Mouse (Mus musculus): ENCODE measurements around the gene Reln. TPM values are rescaled to one million over a fixed set of nuclear protein-coding genes. Genes with fewer than 3 reads are reported as not detected.

The Reln gene
- polyA plus RNA-seq, 2 experiments from 2014 or later: 0.46 TPM; not detected in 1

DNA sequence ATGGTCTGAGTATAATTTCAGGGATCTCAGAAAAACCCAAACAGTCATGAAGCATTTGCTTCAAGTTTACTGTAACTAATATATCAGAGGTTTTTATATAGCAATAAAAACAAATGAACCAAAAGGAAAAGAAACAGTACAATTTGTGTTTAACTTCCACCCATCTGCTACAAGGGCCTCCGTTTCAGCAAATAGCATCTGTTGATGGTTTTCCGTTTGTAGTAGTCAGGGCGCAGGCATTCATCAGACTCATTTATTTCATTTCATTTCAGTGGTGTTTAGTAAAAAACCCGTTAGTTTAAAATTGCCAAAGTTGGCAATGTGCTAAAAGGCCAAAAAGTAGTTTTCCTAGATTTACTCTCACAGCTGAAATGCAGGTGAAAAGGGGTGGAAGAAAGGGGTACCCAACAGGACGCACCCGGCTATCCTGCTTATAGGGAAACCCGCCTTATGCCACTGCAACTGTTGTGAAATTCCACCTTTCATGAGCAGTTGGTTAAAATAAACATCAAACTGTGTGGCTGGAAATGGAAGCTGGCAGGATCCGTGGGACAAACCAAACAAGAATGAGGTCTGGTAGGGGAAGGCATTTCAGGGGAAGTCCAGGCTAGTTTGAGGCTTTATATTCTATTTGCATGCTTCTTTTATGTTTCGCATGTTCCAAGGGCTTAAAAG, 237.6 kb downstream of the Reln start:
- ATAC-seq: no peak

DNA sequence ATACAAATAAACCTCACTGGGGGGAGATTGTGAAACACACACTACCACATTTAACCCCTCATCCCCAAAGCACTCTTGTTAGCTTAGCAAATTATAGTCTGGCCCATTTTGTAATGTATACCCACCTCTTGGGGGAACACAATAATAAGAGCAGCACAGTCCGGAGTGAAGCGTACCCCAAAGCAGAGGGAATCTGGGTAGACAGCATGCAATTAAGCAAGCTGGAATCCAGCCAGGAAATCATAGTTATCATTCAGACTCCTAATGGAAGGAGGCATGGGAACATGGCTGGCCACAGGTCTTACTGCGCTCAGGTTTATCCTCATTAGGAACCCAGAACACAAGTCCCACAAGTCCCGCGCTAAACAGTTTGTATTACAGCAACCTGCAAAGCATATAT, 249.5 kb downstream of the Reln start:
- no peak for ATAC-seq

DNA sequence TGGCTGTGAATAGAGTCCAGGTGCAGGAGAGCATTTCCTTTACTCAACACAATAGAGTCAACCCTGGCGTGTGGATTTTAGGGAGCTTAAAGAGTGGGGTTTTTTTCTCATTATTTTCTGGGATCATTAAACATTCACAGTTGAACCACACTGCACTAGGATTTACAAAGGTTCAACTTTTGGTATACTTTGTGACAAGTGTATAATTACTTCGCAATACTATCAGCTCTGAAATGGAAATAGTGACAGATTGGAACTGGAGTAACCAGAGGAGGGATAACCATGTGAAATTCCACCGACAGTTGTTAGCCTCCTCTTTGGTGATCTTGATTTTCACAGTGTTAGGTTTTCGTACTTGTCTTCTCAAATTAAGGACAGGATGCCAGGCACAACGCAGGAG, 250.5 kb downstream of the Reln start:
- ATAC-seq: no peak

DNA sequence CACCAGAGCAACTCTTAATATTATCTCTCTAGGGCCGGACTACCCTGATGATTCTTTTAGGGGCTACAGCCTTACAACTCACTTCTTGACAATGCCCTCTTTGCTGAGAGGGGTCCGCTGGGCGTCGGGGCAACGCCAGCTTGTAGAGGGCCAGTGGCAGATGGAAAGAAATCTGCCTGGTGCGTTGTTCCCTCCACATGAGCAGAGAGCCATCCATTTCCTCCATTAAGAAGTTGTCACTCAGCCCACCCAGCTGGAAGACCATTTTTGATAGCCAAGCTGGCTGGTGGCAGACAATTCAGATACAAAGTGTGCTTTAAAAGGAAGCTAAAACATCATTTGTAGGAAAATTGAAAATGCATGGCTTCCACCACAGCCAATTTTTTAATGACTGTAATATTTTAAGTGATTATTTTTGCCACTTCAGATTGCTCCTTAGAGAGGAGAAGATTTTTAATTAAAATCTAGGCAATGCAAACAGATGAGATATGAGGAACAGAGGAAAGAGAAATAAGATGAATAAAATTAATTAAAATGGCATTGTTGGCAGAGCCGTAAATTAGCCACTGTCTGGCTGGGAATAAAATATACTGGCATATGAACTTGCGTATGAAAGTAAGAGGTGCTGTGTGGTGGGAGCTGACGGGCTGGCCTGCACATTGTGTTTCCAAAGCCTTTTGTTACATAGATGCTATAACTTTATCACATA, 251.2 kb downstream of the Reln start:
- no peak for ATAC-seq

DNA sequence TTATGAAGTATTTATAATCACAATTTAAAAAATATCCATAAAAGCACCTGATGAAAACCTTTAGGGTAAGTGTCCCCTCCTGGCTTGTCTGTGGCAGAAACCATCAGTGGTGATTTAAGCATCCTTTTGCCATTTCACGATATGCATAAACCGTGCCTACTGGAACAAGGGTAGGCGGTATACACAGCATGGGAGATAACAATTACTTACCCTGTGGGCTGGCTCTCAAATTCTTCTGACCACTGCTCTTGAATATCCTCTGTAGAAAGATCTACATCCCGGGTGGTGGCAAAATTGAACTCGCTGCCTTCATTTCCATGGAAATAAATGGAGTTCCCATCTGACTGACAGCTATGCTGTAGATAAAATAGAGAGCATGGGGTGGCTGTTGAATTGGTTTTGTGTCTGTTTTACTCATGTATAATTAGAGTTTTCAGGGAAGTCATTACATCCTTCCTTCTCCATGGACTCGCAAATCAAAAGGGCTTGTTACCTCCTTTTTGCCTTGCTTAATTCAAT, 264.0 kb downstream of the Reln start:
- no peak for ATAC-seq

DNA sequence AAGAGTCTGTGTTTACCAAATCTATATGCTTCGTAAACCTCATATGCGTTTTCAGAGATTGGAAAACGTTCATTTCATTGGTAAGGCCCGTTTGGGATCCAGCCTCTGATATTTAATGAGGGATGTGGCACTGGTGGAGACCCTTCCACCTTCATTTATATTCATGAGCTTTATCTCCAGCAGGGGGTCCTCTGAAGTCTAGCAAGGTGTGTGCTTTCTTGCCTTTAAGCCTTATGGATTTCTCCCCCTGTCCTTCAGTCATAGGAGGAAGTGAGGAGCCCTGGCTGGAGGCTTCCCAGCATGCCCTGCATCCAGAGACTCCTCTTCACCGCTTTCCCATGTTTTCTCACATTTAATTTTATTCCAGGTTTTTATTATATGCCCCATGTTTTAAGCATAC, 269.5 kb downstream of the Reln start:
- no peak for ATAC-seq

DNA sequence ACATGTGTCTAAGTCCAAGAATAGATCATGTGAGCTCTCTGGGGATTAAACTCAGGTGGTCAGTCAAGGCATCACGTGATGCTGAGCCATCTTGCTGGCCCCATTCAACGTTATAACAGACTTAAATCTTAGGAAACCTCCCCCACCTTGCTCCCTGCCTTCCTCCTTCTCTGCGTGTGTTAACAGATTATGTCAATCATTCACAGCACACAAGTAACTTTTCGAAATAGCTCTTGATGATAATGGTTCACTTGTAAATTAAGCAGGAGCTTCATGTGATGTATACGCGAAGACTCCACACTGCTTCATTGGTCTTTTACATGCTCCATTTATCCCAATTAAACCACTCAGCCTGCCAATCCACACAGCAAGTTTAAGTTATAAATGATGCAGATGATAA, 271.9 kb downstream of the Reln start:
- ATAC-seq: no peak

DNA sequence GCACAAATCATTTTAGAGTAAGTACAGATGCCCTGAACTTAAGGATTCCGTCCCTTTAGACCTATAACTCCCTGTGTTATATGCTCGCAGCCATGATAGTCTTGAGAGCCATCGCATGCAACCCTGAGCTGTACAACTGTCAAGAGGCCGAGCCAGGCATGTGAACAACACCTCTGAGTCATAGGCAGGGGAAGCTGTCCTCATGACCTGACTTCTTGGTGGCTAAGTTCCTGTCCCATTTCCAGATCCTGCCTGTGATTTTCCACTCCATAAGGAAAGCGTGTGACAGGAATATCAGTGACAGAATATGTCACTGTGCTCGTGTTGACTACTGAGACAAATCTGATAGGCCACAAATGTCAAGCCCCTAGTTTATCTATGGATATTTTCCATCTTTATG, 285.3 kb downstream of the Reln start:
- ATAC-seq: no peak

DNA sequence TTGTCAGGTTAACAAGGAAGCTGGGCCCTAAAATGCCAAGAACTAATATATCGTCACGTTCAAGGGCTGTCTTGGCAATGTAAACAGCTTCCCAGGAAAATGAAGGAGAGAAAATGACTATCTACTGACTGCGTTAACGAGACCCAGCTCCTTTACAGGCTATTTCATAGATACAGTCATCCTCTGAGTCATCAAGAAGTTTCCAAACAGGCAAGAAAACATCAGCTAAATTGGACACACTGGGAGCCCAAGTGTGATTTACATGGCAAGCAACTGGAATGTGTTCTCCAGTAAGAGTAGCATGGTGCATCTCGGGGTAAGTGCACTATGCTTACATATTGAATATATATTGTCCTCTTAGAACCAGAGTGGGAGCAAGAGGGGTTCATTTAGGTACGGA, 302.7 kb downstream of the Reln start:
- ATAC-seq: no peak

DNA sequence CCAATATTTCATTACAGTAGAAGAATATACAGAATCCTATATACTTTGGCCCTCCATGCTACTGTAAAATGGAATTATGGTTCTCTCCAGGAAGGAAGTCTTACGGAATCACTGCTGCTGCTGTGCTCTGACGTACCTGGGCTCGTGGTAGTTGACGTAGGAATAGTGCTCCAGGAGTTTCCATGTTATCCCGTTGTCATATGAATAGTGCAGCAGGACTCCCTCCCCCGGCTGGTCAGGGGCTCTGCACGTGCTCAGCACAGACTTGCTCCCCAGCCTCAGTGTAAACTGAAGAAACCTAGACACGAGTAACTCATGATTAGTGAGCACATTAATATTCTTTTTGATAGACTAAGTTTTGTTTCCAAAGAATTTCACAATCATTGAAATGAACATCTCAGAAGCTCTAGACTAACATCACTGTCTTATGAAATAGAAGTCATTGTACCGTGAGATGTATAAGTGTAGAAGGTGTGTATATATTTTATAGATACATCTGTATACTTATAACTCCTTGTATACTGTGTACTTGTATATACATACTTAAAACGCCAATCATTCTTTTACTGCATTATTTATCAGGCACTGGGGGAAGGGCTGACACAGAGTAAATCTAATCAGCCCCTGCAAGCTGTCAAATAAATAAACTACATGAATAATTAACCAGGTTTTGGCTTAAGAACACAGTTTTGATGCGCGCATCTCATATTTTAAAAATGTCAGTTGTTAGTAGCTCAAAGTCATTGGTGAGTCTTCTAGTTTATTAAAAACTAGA, 304.9 kb downstream of the Reln start:
- ATAC-seq: no peak

DNA sequence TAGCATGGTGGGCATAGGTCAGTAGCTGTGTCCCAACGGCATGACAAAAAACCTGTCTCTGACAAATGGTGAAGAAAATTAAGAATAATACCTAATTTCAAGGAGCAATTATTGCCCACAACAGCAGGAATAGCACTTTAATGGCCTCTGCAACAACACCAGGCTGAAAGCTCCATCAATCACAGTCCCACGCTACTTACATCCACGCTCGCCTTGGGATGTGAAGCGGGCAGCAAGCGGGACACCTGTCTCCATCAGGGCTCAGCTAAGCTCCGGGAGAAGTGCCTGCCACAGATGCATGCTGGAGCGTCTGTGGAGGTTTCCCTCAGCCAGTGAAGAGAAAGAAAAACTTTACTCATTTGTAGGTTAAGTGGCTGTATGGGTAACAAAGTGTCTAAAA, 309.3 kb downstream of the Reln start:
- ATAC-seq: no peak

DNA sequence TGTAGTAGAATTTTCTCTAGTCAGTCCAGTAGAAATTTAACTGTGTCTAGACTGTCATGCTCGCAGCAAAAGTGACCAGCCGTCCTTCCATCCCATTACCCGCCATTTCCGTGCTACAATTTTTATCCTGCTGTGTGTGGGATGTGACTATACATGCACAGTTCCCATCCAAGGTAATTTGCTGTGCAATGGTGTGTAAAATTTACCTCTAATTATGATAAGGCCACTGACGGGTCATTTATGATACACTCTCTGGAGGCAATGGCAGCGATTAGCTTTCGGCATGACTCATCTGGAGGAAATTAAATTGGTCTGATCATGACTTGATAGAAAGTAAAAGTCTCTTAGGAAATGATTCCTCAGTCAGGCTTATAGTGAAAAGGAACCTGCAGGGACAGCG, 311.5 kb downstream of the Reln start:
- no peak for ATAC-seq

DNA sequence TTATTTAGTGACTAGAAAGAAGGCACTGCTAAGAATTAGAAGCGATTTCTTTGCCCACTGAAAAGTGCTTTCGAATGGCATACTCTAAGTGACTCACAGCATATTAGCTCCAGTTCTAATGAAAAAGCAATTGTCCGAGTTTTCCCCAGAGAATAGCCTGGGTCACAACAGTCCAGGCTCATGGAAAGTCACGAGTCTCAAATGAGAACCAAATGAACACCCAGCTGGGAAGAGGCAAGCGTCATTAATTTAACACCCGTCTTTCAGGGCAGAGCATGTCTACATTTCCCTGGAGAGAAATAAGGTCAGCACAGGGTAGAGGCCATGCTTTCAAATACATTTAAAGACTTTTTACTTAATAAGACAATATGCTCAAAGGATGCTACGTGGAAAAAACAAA, 312.8 kb downstream of the Reln start:
- ATAC-seq: no peak

DNA sequence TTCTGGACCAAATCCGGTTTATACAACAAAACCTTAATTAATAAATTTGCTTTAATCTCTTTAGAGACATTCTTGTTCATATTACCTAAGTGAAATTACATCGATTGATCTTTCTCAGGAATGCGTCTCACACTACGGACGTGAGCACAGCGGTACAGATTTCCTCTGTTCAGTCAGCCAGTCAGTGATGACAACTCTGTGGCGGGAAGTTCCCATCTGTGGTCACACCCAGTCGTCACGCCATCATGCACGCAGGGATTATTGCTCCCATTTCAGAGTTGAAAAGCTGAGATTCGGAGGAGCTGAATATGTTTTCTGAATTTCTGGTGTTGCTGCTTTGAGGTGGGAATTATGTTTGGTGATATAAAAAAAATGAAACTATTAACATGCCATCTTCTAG, 316.1 kb downstream of the Reln start:
- no peak for ATAC-seq

DNA sequence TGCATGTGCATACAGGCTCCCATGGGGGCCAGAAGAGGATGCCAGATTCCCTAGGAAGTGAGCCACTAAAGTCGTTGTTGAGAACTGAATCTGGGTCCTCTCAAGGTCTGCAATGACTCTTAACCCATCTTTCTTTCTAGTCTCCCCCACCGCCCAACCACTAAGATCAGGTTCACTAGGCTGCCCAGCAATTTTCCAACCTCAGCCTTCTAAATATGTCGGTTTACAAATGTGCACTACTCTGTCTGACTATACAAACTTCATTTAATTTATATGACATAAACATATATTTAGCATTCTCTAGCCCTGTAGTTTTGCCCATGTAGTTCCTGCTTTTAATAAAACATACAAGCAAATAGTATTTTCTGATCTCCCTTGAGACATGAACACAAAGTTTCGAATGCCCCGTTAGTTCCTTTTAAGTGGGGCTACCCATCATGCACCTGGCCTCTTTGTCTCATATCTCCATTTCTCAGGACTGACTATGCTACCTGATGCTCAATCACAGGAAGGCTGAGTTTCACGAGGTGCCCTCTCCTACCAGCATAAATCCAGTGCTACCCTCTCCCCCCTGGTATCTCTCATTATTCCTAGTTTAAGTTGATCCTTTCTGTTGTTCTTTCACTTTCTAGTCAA, 317.1 kb downstream of the Reln start:
- no peak for ATAC-seq

DNA sequence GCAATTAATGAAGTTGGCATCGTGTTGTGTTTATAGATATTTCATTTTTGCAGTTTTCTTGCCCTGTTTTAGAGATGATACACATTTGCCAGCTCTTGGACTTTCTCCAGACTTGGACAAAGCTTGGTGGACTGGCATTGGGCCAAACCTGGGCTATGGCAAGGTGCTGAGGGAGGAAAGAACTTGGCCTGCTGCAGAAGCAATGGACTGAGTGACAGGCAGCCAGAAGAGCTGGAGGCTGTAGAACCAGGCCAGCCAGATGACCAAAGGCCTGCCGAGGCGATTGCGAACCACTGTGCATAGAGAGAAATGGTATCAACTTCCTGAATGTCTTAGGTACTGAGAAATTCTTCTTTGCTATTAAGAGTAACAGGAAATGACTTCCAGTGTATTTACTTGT, 318.8 kb downstream of the Reln start:
- no peak for ATAC-seq

DNA sequence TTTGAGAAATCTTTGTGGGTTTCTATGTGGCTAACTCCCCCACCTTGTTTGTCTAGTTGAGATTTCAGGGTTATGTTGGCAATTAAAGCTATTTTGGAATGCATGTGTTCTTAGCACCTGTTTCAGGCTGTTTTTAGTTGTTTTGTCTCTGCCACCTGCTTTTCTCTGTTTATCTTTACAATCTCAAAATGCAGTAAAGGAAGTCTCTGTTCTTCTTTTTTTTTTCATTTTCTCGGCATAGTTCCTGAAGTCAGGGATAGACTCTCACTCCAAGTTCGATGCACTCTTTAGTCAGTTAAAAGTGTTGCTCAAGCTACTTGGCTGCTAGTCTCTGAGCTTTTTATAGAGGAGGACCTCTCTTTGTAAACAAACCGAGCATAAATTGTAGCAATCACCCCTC, 320.4 kb downstream of the Reln start:
- no peak for ATAC-seq

DNA sequence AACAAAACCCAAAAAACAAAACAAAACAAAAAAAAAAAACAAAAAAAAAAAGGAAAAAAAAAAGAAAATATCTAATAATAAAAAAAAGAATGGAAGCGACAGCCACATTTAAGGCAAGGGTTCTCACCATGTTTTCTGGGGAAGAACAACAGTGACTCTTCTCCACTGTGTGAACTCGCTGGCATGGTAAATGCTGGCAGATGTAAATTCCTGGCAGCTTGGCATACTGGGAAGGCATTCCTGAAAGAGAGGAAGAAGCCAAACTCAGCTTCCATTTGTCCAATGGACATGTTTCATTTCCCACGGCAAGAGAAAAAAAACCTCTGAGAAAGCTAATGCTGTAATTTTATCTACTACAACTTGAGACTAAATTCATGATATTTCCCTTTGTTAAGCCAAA, 326.6 kb downstream of the Reln start:
- ATAC-seq: no peak

DNA sequence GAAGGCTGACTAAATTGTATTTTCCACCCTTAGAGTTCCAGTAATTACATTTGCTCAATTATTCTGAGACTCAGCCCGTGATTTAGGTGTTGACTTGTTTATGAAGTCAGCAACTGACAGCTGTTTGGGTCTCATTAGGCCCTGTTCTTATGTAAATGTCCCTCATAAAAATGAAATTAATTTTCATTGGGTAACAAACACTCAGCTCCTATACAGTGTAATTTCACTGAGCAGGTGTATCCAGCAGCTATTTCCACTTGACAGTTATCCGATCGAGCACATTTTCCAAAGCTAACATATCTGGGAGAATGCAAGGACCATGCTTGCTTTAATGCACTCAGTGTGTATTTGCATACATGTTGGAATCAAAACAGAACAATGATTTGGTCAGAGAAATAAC, 330.0 kb downstream of the Reln start:
- ATAC-seq: no peak

DNA sequence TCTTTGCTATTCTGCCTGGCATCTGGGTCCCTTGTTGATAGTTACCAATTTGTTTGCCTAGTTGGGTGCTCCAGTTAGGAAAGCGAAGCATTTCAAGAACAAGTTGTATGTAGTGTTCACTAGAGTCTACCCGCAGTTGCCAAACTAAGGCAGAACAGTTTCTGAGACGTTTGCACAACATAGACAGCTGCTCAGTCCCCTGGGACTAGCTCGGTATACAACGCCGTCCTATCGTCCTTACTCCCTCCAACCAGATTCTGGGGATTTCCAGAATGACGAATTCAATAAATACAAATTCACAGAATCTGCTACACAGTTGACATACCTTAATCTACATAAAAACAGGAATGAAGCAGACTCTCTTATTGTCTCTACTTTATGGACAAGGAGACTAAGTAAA, 335.4 kb downstream of the Reln start:
- no peak for ATAC-seq

DNA sequence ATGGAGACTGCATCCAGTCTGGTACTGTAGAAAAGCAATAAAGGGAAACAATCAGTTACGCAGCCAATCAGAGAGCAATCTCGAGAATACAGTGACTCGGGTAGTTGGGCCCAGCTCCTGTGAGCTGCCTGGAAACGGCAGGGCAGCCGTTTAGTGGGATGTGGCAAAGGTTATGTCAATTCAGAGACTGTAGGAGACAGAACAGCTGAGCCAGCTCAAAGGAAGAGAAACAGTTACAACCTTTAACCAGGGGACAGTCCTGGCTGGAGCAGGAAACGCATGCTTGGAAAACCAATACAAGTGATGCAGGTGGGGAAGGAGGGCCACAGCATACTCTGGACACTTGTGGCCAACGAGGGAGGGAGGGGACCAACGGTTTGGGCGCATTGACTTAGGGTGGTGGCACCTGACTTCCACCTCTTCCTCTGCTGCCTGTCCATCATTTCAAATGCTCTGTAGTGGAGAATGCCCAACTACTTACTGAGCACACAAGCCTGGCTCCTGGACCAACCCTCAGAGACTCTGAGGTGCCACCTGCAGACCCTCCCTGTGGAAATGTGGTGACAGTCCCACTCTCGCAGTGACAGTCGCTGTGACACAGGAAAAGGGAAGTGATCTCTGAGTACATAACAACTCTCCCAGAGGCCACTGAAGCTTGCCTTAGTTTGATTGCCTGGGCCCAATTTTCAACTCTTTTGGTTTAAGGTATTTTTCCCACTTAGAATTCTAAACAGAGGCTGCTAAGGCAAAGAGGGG, 337.0 kb downstream of the Reln start:
- ATAC-seq: no peak

DNA sequence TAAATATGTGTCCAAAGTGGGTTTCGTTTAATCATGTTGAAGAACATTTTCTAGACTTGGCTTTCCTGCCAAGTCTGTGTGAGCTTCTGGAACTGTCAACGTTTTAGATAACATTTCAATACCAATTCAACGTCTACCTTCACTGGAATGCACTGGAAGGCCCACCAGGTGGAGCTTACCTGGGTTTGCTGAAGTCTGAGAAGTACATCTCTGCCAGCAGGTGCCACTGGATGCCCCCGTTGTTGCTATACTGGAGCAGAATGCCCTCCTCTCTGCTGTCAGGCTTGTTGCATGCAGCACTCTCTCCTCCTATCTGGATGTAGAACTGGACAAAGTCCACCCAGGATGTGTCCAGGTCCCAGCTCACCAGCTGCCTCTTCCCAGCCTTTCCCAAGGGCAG, 340.6 kb downstream of the Reln start:
- no peak for ATAC-seq

DNA sequence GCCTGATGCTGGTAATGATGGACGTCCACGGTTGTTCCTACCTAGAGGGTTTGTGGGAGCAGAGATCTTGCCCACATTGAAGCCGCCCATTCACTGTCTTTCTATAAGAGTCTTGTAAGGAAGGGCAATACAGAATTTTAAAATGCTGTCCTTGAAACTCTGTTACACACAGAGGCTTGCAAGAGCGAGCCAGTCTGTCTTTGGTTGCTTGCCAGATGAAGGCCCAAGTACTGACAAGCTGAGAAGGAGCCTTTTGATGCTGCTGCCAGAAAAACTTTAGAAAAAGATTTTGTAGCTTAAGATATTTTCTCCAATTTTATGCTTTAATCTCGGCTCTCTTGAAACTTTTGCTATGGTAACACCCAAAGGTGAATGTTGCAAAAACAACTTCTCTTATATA, 356.8 kb downstream of the Reln start:
- ATAC-seq: no peak
